Mouse (Mus musculus) kidney, adult 11 months (tissue): Measurements from ENCODE around the gene Snx29.
"Not testable (repeated sequence)": the region's sequence is repeated elsewhere in the genome, so short reads cannot be mapped to it uniquely, and the experiment has no call there.

Experiments
- DNase-seq: peaks from one replicate; pipeline ENCODE4 v3.0.0; 2022

Gene Snx29

GRCm38 (mm10) chr16:11322409-11323323 is at the start of gene Snx29:
Snx29 (plus strand) TSS chr16:11322908.
- DNase-seq = peak; percentile 94

GRCm38 (mm10) chr16:11276888-11277287 is 45.8 kb upstream of the Snx29 start:
- DNase-seq = no peak

- no peak for DNase-seq
These were observed 43.9 kb upstream of the Snx29 start for GRCm38 (mm10) chr16:11278778-11279177.

GRCm38 (mm10) chr16:11282655-11283232 is 40.0 kb upstream of the Snx29 start:
- peak; percentile 11 for DNase-seq

DNA sequence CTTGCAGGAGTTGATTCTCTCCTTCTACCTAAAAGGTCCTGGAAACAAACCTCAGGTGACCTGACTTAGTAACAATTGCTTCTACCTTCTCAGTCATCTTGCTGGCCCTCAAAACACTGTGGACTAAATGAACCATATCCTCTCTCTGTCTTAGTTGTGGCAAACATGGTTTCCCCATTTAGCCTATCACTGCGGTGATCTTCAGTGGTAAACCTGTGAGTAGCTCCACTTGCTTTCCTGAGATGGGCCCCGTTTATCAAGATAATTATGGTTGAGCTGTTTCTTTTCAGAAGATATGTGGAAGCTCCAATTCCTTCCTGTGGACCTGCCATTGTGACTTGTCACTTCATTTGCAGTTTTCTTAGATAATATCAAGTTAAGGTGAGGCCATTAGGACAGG is 37.8 kb upstream of the Snx29 start:
- DNase-seq = no peak

DNA sequence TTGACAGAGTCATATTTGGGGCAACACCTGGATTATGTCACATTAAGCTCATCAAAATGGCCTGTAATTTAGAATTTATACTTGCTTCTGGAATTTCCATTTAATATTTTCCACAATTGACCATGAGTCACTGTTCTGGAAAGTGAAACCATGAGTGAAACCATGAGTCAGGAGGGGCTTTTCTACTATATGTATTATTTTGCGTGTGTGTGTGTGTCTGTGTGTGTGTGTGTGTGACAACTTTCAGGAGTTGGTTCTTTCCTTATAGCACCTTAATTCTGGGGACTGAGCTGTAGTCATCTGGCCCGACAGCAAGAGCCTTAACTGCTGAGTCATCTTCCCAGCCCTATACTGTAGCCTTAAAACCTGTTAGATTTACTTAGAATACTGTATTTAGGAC is 36.8 kb upstream of the Snx29 start:
- no peak for DNase-seq

DNA sequence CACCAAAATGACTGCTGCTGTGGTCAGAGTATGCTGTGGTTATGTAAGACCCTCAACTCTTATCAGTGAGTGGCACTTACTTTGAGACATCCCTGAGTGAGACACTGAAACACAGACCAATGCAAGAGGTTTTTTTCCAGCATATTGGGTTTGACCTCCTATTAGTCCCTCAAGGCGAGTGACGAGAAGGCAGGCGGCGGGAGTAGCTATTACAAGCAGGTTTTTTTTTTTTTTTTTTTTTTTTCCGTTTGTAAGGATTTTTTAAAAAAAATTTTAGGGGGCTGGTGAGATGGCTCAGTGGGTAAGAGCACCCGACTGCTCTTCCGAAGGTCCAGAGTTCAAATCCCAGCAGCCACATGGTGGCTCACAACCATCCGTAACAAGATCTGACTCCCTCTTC is 33.8 kb upstream of the Snx29 start:
- not testable (repeated sequence) for DNase-seq

DNA sequence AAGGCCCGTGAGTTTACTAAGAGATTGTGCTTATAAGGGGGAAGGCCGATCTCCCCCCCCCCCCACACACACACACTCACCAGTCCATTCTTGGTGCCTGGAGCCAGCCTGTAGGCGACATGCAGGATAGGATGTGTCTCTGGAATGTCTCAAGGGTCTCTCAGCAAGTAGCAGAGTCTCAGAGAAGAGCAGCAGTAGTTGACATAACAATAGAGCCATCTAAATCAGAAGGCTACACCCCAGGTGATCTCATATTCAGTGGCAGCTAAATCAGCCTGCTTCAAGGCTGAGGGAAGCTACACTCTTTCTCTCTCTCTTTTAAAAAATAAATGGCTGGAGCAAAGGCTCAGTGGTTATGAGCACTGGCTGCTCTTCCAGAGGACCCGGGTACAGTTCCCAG is 27.1 kb upstream of the Snx29 start:
- DNase-seq = not testable (repeated sequence)

DNA sequence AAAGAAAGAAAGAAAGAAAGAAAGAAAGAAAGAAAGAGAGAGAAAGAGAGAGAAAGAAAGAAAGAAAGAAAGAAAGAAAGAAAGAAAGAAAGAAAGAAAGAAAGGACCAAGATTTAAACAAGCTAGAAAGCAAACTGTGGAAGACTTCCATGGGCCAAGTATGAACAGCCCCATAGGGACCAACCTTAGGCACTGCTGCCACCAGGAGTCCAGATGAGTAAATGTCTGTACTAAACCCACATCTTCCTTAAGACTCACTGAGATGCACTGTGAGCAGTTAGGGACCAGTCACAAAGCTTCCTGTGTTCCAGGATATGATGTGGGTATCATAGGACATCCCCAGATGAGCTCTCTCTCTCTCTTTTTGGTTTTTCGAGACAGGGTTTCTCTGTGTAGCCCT is 25.0 kb upstream of the Snx29 start:
- peak; percentile 21 for DNase-seq

DNA sequence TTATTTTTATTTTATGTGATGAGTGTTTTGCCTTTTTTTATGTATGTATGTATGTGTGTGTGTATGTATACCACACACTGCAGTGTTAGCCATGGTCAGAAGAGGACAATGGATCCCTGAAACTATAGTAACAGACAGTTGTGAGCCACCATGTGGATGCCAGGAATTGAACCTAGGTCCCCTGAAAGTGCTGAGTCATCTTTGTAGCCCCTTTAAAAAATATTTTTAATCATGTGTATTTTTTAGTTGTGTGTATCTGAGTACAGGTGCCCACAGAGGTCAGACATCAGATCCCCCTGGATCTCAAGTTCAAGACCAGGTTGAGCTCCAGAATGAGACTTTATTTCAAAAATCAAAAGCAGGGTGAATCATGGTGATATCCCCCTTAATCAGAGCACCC is 19.0 kb upstream of the Snx29 start:
- DNase-seq = no peak

GRCm38 (mm10) chr16:11305531-11305930 is 17.2 kb upstream of the Snx29 start:
- DNase-seq = no peak

DNA sequence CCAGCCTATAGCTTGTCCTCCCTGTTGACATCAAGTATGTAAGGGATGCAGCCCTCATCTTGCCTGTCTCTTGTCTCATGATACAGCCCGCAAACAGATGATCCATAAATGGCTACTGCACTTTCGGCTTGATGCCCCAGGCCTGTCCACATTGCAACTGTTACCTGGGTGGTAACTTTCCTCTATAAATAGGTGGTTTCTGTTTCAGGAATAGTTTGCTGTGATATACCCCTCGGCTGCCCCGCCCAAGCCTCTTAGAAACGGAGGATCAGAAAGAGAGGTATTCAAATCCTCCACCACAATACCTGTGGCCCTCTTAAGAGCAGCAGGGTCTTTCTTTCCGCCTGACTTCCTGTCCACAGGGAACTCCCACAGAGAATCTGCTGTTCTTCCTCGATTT is 9.2 kb upstream of the Snx29 start, which contains the start of gene Tnfrsf17:
Gene Tnfrsf17 (plus strand): TSS at position 301 of the 400 bp plus-strand sequence.
- no peak for DNase-seq

DNA sequence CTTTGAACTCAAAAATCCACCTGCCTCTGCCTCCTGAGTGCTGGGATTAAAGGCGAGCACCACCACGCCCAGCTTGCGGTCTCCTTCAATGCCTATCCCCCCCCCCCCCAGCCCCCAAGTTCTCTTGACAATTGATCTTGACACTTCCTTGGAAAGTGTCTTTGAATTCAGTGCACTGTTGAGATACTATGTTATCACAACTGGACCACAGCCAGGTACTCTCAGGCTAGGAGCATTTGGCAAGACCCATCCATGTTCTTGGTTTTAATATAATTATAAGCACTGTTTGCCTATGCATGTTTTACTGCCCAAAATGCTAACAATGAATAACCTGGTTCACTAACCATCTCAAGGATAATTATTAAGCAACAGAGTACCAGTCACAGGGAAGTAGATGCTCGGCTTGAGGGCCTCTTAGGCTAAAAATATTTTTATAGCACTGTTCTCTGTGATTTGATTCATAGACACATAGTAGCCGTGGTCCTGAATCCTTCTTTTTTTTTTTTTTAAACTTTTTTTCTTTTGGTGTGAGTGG is 6.9 kb upstream of the Snx29 start:
- DNase-seq = no peak

DNA sequence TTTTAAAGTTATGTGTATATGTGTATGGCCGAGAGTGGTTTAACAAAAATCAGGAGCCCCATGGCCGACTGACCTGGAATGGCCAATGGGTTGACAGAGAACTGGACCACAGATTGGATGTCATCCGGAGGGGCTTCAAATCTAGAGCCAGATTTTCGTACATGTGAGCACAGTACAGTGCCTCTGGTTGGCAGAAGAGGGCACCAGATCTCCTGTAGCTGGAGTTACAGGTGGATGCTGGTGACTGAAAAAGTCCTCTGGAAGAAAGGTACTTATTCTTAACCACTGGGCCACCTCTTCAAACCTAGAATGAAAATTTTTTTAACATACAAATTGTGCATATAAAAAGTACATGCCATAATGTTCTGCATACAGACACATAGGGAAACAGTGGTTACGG is 6.0 kb upstream of the Snx29 start:
- no peak for DNase-seq

DNA sequence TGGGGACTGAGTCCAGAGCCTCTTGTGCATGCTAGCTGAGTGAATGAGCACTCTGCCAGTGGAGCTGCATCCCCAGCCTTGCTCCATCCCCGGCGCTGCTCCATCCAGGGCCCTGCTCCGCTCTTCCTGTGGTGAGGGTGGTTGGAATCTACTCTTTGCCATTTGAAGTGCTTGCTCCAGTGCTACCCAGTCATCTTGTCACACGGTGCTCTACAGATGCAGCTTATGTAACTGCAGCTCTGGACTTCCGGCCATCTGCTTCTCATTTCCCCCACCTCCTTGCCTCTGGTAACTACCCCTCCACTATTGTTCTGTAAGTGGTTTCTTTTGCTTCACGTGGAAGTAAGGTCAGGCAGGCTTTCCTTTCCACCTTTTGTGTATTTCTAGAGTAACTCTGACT is 5.4 kb upstream of the Snx29 start:
- no peak for DNase-seq

DNA sequence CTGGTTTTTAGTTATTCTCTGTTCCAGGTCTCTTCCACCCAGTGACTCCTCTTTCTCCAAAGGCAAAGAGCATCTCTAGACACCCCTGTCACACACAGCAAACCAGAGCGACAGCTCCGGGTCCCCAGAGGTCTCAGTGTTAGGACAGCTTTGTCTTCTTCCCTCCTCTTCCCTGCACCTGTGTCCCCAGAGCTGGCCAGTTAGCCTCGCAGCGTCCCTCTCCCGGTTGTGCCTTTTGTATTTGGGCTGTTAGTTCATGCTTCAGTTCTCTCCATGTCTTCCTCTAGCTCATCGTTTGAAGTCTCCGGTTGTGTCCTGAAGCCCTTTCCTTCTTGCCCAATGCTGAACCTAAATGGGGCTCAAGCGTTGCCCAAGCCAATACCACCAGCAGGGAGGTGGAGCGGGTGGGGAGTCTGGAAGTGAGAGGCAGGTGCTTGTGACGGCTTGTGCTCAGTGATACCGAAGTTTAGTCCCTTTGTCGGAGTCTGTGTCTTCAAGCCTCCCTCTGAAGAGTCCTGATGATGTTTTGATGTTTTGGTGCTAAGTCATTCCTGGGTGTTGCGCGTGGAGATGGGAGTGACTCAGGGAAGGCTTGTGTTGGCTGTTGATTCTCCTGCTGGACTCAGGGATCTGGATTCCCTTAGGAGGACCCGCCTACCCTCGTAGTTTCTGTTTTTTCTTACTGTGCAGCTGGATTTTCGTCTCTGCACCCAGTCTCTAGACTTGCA is 780 bp downstream of the Snx29 start:
- DNase-seq = peak; percentile 64

DNA sequence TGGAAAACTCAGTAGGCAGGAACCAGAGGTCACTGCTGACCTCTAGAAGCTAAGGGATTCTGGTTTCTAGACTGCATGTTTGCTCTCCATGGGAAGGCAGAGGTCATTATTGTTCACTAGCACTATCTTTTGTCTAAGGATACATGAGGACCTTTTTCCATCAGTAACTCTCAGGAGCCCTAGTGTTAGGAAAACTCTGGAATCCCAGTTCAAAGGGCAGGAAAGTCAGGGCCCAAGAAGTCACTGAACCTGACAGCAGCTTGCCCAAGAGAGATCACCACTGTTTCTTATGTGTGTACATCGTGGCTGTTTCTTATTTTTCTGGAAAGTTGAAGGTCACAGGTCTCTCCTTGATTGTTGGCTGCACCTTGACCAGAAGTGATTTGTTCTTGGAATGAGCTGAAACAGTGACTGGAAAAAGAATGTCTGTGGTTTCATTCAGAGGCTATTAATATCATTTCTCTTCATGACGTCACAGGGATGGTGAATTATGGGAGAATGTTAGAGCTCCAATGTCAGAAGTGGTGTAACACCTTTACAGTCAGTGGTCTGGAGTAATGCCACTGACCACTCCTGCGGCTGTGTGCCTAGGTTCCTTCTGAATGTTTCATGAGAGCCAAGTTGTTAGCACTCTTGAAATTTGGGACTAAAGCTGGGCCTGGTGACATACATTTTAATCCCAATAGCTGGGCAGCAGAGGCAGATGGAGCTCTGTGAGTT is 7.5 kb downstream of the Snx29 start:
- DNase-seq = peak; percentile 47

DNA sequence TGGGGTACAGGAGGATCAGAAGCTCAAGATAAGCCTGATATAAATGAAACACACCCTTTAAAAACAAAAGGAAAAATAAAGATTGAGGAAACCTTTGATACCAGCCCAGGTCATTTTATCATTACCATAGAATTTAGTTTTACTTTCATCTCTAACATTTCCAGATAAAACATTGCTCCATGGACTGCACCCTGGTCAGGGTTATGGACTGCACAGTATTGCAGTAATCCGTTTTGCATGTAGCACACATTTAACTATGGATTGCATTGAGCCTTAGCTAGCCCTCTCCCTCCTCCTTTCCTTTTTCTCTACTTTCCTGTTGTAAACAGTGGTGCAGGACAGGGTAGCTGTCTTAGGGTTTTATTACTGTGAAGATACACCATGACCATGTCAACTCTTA is 8.3 kb downstream of the Snx29 start:
- no peak for DNase-seq

- peak; percentile 51 for DNase-seq
These were observed 20.6 kb downstream of the Snx29 start for GRCm38 (mm10) chr16:11343292-11343815.

- DNase-seq = peak; percentile 57
These were observed 29.2 kb downstream of the Snx29 start for GRCm38 (mm10) chr16:11351903-11352302.

DNA sequence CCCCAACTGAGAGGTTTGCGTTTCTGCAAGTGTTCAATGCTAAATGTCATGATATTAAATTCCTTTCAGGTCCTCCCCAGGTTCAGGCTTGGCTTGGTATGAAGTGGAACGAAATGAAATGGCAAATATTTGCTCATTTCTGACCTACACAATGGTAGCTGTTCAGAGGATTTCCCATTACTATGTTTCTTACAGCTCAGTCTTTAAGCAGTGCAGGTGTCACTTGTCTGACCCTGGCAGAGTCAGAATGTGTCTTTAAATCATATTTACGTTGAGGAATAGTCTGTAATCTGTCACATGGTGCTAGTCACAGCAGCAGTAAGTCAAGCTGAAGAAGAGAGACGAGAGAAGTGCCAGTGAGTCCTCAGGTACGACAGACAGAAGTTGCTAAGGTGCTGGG is 36.5 kb downstream of the Snx29 start:
- no peak for DNase-seq

GRCm38 (mm10) chr16:11359919-11360318 is 37.2 kb downstream of the Snx29 start:
- no peak for DNase-seq
